Mouse (Mus musculus) neutrophil, adult 5-6 weeks (primary cell): Measurements from ENCODE around the gene Mllt3. TPM values are rescaled to one million over a fixed set of nuclear protein-coding genes. Genes with fewer than 3 reads are reported as not detected.
"Not testable (repeated sequence)": the region's sequence is repeated elsewhere in the genome, so short reads cannot be mapped to it uniquely, and the experiment has no call there.

Experiments
- ATAC-seq: fragments of 151-379, 151-347 bp; 2 replicates; pipeline ENCODE4 v1.8.0; 2017; ENCODE audit warnings: mild to moderate bottlenecking, moderate TSS enrichment; ENCODE audit not compliant: insufficient number of reproducible peaks, poor library complexity, low FRiP score, severe bottlenecking; ENCODE audit errors: extremely low read depth
- total RNA-seq: library from RNA; stranded (forward); fragments of 200-1000 nt; gene quantifications from 2 replicates; pipeline ENCODE4 v1.2.3, GENCODE M21; 2017

Mllt3 gene
- total RNA-seq, 1 experiment from 2014 or later, result 16.1 TPM

- no peak for ATAC-seq
Observed at GRCm38 (mm10) chr4:88017452-88018350, 15.5 kb downstream of the Mllt3 start.

DNA sequence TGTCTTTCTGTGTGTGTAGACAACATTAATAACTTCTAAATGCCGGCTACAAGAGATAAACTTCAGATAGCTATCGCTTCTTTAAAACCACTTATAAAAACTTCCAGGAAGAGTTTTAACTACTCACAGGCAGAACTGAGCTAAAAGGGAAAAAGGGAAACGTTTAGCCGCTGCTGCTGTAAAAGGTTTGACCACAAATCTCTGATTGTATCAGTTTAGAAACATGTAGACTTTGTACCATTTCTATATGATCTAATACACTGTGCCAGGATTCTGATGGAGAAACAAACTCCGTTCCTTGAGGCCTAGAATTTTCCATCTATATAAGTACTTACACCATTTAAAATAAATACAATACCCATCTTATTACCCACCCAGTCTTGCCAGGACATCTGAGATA, 17.4 kb downstream of the Mllt3 start:
- ATAC-seq, result no peak

DNA sequence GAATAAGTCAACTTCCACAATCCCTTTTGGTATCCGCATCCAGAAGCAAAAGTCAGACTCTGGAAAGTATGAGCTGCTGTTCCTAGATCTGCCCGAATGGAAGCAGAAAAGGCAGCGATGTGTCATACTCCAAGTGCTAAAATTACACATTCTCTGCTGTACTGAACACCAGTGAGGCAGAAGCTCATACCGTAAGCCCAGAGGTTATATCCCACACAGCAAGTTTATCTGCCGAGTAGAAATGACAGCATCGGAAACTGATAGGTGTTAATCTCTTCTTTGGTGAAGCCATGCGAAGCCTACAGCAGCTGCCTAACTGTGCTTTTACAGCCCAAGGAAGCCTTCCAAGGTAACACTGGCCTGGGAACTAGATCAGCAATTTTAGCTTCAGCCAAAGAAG, 17.9 kb downstream of the Mllt3 start:
- no peak for ATAC-seq

DNA sequence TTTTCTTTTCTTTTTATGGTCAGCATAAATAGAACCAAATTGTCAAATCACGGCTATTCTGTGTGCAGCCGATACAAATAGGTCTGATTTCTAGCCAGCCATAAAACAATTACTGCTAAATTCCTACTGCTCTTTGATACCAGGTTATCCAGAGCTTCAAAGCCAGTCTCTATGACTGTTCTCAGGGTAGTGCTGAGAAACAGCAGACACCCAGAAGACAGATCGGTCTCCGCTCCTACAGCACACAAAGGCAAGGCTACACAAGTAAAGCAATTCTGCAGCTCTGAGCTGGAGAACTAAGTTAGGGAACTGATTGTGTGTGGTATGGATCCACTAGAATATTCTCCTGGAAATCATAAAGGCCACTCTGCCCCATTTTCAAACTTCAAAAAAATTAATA, 20.4 kb downstream of the Mllt3 start:
- ATAC-seq, result no peak

GRCm38 (mm10) chr4:88011870-88012572, 21.1 kb downstream of the Mllt3 start:
- no peak for ATAC-seq

GRCm38 (mm10) chr4:88010441-88010840, 22.7 kb downstream of the Mllt3 start:
- no peak for ATAC-seq

- peak; percentile 55; the same call in 1 of the 2 replicates for ATAC-seq
Observed at GRCm38 (mm10) chr4:88005801-88006200, 27.4 kb downstream of the Mllt3 start.

DNA sequence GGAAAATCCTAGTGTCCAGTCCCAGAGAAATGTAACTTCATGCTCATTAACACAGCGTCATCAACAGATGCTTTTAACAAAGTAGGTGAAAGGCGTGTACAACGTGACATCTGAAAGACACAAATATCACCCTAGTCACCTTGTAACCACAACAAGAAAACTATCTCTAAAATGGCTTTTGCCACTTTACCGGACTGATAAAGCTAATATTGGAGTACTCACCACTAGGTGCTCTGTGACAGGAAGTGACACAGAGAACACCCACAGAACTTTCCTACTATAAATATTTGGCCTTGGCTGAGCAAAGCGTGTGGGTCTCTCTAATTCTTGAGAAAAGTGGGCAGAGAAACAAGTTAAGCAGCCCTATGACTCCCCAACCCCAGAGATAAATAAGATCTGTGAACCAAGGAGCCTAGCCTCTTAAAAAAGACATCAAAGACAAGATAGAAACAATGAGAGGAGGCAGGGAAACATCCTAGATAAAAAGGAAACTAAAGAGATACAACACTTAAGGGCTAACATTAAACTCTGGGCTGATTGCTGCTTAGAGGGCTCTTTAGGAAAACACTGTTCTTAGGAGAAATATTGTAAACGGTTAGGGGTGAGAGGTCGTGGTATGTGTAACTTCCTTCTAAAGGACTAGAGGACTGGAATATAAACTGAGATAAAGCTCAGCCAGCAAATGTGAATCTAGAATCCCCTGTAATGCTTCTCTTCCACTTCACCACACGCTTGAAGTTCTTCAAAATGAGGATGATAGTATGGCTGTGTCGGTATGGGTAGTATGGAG, 29.8 kb downstream of the Mllt3 start:
- ATAC-seq, result peak; percentile 25; the same call in 1 of the 2 replicates

- no peak for ATAC-seq
Observed at GRCm38 (mm10) chr4:87991710-87992109, 41.5 kb downstream of the Mllt3 start.

DNA sequence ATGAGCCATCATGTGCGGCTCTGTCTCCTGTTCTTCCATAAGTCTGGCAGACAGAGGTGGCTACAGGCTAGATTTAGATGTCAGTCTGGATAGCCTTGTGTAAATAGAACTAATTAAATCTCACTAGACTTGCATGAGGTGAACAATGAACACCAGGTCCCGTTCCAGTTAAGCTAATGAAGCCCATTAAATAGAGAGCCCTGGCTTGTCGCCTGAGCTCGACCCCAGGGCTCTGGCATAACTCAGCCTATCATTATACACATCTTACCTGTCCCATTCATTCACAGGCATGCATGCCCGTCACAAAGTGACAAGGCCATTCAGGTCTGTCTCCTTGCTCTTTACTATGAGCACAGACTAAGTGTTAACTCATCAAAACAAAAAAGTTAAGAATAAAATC, 42.2 kb downstream of the Mllt3 start:
- ATAC-seq, result no peak

GRCm38 (mm10) chr4:87985281-87985680, 47.9 kb downstream of the Mllt3 start:
- ATAC-seq, result no peak

GRCm38 (mm10) chr4:87984589-87984988, 48.6 kb downstream of the Mllt3 start:
- ATAC-seq, result no peak

GRCm38 (mm10) chr4:87984091-87984490, 49.1 kb downstream of the Mllt3 start:
- no peak for ATAC-seq

GRCm38 (mm10) chr4:87982578-87982977, 50.6 kb downstream of the Mllt3 start:
- no peak for ATAC-seq

DNA sequence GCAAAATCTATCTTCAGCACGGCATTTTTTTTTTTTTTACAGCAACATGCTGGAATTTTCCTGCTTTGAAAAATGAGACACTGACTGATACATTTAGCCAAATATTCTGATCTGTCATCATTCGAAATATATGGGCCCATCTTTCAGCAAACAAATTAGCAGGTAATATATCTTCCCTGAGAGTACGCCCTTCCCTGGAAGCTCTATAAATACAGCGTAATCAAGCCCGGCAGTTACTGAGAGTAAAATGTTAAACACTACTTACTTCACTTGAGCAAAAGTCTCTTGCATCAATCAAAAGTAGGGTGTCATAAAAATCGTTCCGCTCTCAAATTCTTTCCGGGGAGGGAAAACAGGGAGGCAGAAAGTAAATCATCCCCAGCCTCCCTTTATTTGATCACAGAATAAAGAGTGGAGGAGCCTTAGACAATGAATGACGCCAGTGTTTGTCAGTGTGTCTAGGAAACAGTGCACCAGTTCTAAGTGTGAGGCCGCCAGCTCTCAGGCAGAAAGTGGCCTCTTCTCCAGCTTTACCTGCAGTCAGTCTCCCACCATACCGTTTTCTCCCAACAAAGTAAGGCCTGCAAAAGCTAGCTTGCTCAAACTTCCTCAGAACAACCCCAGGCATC, 55.2 kb downstream of the Mllt3 start:
- no peak for ATAC-seq

- no peak for ATAC-seq
Observed at GRCm38 (mm10) chr4:87965836-87966235, 67.3 kb downstream of the Mllt3 start.

- ATAC-seq, result not testable (repeated sequence)
Observed at GRCm38 (mm10) chr4:87964890-87965289, 68.3 kb downstream of the Mllt3 start.

DNA sequence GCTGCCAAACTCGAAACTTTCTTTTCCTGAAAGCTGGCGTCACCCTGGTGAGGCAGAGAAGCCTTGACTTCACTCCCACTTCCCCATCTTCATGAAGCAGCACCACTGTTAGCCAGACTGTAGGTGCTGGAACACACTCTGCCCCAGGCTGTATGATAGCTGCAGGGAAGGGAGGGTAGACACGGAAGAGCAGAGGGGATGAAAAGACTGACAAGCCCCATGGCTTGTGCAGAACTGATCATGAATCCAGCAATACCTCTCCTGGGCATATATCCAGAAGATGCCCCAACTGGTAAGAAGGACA, 69.4 kb downstream of the Mllt3 start:
- ATAC-seq, result no peak
